Comparison of ENCODE assay signal across 10 mouse cellular contexts in genomic region chr16:6716214-6716911, GRCm38 (mm10).
DNase-seq lines count a peak whose midpoint lies in the region; ATAC-seq lines count a peak whose summit lies in the region.
"Had no signal": no experiment of that assay in that cellular context is flagged by ENCODE, and none has a peak within 500 bp of the region (broad histone marks: within the 10 kb centered on the region; RNA-seq: fewer than 3 reads in every experiment).

No protein-coding gene starts in this region.

- no peaks in the 10 kb centered on the region for H3K9me3 ChIP-seq in forebrain, embryonic 13.5 days (replicated peaks)
- H3K9me3 ChIP-seq in forebrain, embryonic 10.5 days: no peaks in the 10 kb centered on the region
- H3K9me3 ChIP-seq in neural tube, embryonic 13.5 days: no peaks in the 10 kb centered on the region
- H3K9me3 ChIP-seq in neural tube, embryonic 14.5 days (ENCODE audit: control insufficient read depth, low read length): no peaks in the 10 kb centered on the region
- H3K9me3 ChIP-seq: neural tube, embryonic 12.5 days had no signal

- 67% methylated on average over 9 of the region's 9 CpGs for WGBS in forebrain, embryonic 13.5 days
- 87% methylated on average over 9 of the region's 9 CpGs for WGBS in forebrain, embryonic 10.5 days
- 74% methylated on average over 9 of the region's 9 CpGs for WGBS in neural tube, embryonic 13.5 days
- 69% methylated on average over 9 of the region's 9 CpGs for WGBS in neural tube, embryonic 14.5 days

- no peak for DNase-seq in forebrain, embryonic 10.5 days (ENCODE audit: extremely low spot score, low spot score)
- no peak for DNase-seq in neural tube, embryonic 10.5 days (ENCODE audit: extremely low spot score, low spot score)
- DNase-seq in gastrocnemius, postnatal 25 days: peak; percentile 36
- DNase-seq in B cell, adult 2 months: no peak
- DNase-seq in spleen, adult 12 weeks (ENCODE audit: low spot score): no peak

- H3K4me3 ChIP-seq in forebrain, embryonic 13.5 days: no peak overlapping the region
- H3K4me3 ChIP-seq in forebrain, embryonic 10.5 days: no peak overlapping the region
- no peak overlapping the region for H3K4me3 ChIP-seq in neural tube, embryonic 13.5 days
- no peak overlapping the region for H3K4me3 ChIP-seq in neural tube, embryonic 14.5 days (ENCODE audit: low read depth, low read length)
- H3K4me3 ChIP-seq: neural tube, embryonic 12.5 days had no signal

- peaks cover 7% of the 10 kb centered on the region for H3K4me1 ChIP-seq in forebrain, embryonic 13.5 days
- no peaks in the 10 kb centered on the region for H3K4me1 ChIP-seq in forebrain, embryonic 10.5 days
- H3K4me1 ChIP-seq in neural tube, embryonic 13.5 days (replicated peaks): peaks cover 6% of the 10 kb centered on the region
- H3K4me1 ChIP-seq in neural tube, embryonic 14.5 days (ENCODE audit: control insufficient read depth, insufficient read depth, low read length): no peaks in the 10 kb centered on the region
- H3K4me1 ChIP-seq: neural tube, embryonic 12.5 days had no signal

- no peaks in the 10 kb centered on the region for H3K36me3 ChIP-seq in forebrain, embryonic 13.5 days (ENCODE audit: poor library complexity, severe bottlenecking)
- no peaks in the 10 kb centered on the region for H3K36me3 ChIP-seq in forebrain, embryonic 10.5 days (replicated peaks)
- no peaks in the 10 kb centered on the region for H3K36me3 ChIP-seq in neural tube, embryonic 13.5 days
- no peaks in the 10 kb centered on the region for H3K36me3 ChIP-seq in neural tube, embryonic 14.5 days (ENCODE audit: control insufficient read depth, insufficient read depth, low read length)
- H3K36me3 ChIP-seq: neural tube, embryonic 12.5 days had no signal

- peak; percentile 78; the same call in 1 of the 2 replicates for ATAC-seq in forebrain, embryonic 13.5 days
- ATAC-seq in neural tube, embryonic 13.5 days (ENCODE audit: low read depth): peak; percentile 59
- peak; percentile 77; the same call in 1 of the 2 replicates for ATAC-seq in neural tube, embryonic 14.5 days (ENCODE audit: low read depth)

- H3K27me3 ChIP-seq in forebrain, embryonic 13.5 days: no peaks in the 10 kb centered on the region
- no peaks in the 10 kb centered on the region for H3K27me3 ChIP-seq in forebrain, embryonic 10.5 days (ENCODE audit: poor library complexity, severe bottlenecking)
- H3K27me3 ChIP-seq in neural tube, embryonic 13.5 days: no peaks in the 10 kb centered on the region
- no peaks in the 10 kb centered on the region for H3K27me3 ChIP-seq in neural tube, embryonic 14.5 days (ENCODE audit: control insufficient read depth, insufficient read depth, low read length)
- H3K27me3 ChIP-seq: neural tube, embryonic 12.5 days had no signal

- no peak overlapping the region for H3K27ac ChIP-seq in forebrain, embryonic 13.5 days
- no peak overlapping the region for H3K27ac ChIP-seq in forebrain, embryonic 10.5 days
- no peak overlapping the region for H3K27ac ChIP-seq in neural tube, embryonic 13.5 days (replicated peaks)
- no peak overlapping the region for H3K27ac ChIP-seq in neural tube, embryonic 14.5 days (ENCODE audit: low read depth, low read length)
- H3K27ac ChIP-seq: kidney, postnatal 0 days; neural tube, embryonic 12.5 days had no signal

- no peak overlapping the region for H3K4me2 ChIP-seq in forebrain, embryonic 13.5 days
- H3K4me2 ChIP-seq in neural tube, embryonic 13.5 days: no peak overlapping the region
- H3K4me2 ChIP-seq in neural tube, embryonic 14.5 days (ENCODE audit: low read depth, low read length): no peak overlapping the region
- H3K4me2 ChIP-seq: neural tube, embryonic 12.5 days had no signal

- H3K9ac ChIP-seq in forebrain, embryonic 13.5 days: no peak overlapping the region
- no peak overlapping the region for H3K9ac ChIP-seq in neural tube, embryonic 13.5 days
- H3K9ac ChIP-seq in neural tube, embryonic 14.5 days (replicated peaks; ENCODE audit: low read depth, low read length): no peak overlapping the region
- H3K9ac ChIP-seq: neural tube, embryonic 12.5 days had no signal
